Mouse (Mus musculus): ENCODE measurements at regions not wholly inside any gene's neighbourhood (a gene's known extent, or its start where the extent isn't known, plus 50 kb on each side); places are given as distances from the start of the nearest gene placed in this dataset.

GRCm38 (mm10) chr12:107720941-107721340 lies 232.5 kb downstream of the 3110018I06Rik start:
- in situ Hi-C loops (cut with MboI, MseI): no loop called here

DNA sequence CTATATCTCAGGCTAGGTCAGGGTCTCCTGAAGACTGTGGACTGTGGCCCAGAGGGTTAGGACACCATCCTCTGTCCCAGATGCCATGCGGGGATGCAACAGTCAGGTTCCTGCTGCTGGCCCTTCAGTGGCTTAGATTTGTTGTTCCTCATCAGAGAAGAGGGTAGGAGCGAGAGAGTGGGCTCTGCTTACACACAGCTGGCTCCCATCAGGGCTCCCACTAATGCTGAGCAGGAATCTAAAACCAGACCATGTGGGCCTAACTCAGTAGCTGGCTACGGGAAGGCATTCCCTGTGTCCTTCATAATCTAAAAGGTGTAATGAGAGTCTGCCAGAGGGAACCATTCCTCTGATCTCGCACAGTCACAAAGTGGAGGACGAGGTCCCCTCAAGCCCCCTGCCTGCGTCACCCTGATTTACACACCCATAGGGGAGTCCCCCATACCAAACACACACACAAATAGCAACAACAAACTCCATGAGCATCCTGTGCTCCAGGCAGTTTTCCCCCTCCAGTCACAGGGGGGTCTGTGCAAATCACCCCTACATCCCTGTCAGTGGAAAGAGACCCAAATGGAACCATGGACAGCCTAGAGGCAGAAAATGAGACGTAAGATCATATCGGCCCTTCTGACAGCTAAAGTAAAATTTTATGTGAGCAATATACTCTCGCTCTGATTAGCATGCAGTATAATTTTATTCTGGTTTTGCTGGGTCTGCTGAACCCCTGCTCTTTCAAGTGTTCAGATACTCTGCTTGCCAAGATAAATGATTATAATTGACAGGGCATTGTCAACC lies 234.8 kb downstream of the 3110018I06Rik start:
- in situ Hi-C loops (cut with MboI, MseI): no loop called here

DNA sequence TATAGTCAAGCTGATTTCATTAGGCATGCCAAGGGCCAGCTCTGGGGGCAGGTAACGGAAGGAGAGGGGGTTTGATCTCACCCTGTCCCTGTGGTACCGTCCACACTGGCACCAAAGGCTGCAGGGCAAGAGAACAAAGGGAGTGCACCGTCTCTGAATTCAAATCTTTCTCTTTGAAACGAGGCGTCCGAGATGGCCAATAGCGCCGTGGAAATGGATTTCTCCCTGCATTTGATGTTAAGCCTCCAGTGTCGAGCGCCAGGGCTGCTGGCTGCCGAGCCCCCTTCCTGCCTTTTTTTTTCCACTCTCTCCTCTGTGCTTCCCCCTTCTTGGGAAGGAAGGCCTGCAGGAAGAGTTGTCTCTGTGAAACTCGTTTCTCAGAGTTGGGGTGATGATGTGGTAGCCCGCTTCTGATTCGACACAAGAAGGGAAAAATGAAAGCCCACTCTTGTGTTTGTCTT lies 235.5 kb downstream of the 3110018I06Rik start:
- in situ Hi-C loops (cut with MboI, MseI): no loop called here

DNA sequence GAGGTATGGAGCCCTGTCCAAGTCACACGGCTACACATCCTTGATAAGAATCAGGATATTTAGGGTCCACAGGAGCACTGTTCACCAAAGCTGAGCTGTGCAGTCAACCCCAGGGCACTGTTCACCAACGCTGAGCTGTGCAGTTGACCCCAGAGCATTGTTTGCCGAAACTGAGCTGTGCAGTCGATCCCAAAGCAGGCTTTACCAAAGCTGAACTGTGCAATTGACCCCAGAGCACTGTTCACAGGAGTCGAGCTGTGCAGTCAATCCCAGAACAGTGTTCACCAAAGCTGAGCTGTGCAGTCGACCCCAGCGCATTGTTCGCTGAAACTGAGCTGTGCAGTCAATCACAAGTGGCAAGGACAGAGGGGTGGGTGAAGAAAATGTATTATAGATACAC lies 236.0 kb downstream of the 3110018I06Rik start:
- in situ Hi-C loops (cut with MboI, MseI): no loop called here

DNA sequence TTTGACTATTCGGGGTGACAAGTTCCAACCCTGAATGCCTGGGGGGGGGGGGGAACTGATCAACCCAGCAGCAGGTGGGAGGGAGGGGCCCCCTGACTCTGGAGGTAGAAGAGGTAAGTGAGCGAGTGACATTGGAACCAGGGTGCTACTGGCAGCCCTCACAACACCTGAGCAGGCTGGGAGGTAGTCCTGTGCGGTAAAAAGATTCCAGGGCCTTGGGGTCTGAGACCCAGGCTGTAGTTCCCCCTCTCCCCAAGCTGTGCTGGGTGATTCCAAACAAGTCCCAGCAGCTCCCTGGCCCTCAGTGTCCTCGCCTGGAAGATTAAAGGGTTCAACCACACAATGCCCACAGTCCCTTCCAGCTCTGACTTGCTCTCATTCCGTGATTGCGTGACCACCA lies 240.4 kb downstream of the 3110018I06Rik start:
- in situ Hi-C loops (cut with MboI, MseI): no loop called here

GRCm38 (mm10) chr12:107729301-107729700 lies 240.9 kb downstream of the 3110018I06Rik start:
- in situ Hi-C loops (cut with MboI, MseI): no loop called here

DNA sequence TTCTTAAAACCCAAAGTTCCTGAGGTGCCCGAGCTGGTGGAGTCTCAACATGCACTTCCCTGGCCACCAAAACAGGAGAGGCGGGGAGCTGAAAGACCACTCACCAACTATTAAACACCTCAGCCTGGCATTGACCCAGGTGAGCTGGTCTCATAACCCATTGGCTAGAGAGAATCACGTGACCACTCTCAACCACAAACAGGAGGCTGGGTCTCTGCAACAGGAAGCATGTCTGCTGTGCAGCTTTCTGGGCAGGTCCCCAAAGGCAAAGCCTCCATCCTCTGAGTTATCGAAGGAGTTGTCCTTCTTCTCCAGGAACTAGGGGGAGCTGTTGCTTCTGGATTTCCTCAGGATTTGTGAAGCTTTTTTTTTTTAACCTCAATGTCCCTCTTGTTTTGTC lies 242.5 kb downstream of the 3110018I06Rik start:
- in situ Hi-C loops (cut with MboI, MseI): no loop called here

DNA sequence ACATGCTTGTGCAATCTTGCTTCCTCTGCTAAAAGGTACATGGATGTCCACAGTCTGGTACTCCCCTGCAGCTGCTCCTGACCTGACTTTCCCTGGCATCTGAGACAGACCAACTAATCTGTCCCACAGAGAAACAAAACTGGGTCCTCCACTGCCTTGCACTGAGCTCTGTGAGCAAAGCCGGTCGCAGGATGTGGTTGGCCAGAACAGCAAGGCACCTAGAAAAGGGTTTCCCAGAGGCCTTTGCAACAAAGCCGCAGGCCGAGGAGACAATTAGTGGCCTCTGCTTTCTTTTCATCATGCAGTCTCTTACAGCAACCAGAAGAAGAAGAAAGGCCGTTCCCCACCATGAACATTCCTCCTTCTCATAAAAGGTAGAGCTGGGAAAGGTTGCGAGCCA lies 246.1 kb downstream of the 3110018I06Rik start:
- in situ Hi-C loops (cut with MboI, MseI): no loop called here

DNA sequence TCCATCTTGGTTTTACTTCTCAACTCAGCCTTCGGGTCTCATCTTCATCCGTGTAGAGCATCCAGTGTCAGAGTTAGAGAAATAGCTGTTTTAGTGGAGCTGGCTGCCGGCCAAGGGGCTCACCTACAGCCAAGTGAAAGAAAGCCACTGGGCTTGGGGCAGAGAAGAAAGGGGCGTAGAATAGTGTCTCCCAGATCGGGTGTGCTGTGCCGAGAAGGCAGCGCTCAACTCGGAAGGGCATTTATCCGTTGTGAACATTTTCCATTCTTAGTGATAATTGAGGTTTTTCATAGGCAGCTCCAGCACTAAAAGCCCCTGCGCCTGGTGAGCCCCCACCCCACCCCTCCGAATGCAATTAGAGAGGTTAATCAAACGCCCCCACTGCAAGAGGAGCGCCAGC lies 254.2 kb downstream of the 3110018I06Rik start:
- in situ Hi-C loops (cut with MboI, MseI): no loop called here

DNA sequence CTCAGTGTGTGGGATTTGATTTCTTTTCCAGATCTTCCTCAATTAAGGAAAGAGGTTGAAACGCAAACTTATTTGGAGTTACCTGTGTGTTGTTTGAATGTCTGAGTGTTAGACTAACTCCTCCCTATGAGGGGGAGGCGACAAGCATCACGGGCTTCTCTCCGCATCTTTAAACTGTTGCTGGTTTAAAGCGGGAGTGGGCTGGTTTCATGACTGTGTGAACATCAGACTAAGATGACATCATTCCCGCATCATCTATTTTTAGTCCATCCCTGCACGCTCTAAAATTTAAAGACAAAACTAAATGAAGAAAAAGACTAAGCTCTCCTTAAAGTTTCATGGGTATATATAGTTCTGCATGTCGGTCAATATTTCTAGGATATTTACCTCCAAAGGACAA lies 256.4 kb downstream of the 3110018I06Rik start:
- in situ Hi-C loops (cut with MboI, MseI): no loop called here

- in situ Hi-C loops (cut with MboI, MseI): no loop called here
These were observed 254.7 kb downstream of the Bcl11b start for GRCm38 (mm10) chr12:107748481-107749380.

DNA sequence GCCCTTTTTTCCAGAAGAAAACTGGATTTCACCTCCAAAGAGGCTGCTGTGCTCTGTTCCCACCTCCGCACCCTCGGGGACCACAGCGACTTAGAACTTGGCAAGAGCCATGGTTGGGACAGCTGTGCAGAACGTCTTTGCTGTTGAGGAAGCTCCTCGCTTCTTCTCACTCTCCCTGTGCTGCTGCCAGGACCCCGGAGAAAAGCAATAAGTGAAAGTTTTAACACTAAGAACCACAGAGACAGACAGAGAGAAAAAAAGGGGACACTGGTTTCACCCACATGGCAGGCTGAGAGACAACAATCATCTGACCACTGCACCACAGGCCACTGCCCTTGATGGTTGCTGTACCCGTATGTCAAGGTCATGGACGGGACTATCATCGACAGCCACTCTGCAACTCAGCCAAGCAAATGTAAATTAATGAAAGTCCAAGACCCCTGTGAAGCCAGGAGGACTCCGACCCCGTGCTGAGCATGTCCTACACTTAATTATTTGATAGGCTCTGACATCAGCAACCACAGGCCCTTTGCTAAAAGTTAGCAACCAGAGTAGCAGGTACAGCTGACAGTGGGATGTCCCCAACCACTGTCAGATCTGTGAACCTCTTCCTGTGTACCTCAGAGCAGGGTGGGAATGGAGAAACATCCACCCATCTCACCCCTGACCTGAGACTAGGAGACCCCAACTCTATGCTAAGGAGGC lies 253.9 kb downstream of the Bcl11b start:
- in situ Hi-C loops (cut with MboI, MseI): loop anchor here (5.0 kb wide), 1 partner anchor 243 kb away; no protein-coding TSS in a partner anchor

- in situ Hi-C loops (cut with MboI, MseI): loop anchor here (5.0 kb wide), 1 partner anchor 242 kb away; no protein-coding TSS in a partner anchor
These were observed 253.0 kb downstream of the Bcl11b start for GRCm38 (mm10) chr12:107750285-107750927.

- in situ Hi-C loops (cut with MboI, MseI): loop anchor here (5.0 kb wide), 1 partner anchor 240 kb away; no protein-coding TSS in a partner anchor
These were observed 251.3 kb downstream of the Bcl11b start for GRCm38 (mm10) chr12:107752126-107752525.

- in situ Hi-C loops (cut with MboI, MseI): loop anchor here (5.0 kb wide), 1 partner anchor 240 kb away; no protein-coding TSS in a partner anchor
These were observed 250.8 kb downstream of the Bcl11b start for GRCm38 (mm10) chr12:107752587-107752986.

- in situ Hi-C loops (cut with MboI, MseI): loop anchor here (5.0 kb wide), 1 partner anchor 239 kb away; no protein-coding TSS in a partner anchor
These were observed 250.4 kb downstream of the Bcl11b start for GRCm38 (mm10) chr12:107753022-107753421.

DNA sequence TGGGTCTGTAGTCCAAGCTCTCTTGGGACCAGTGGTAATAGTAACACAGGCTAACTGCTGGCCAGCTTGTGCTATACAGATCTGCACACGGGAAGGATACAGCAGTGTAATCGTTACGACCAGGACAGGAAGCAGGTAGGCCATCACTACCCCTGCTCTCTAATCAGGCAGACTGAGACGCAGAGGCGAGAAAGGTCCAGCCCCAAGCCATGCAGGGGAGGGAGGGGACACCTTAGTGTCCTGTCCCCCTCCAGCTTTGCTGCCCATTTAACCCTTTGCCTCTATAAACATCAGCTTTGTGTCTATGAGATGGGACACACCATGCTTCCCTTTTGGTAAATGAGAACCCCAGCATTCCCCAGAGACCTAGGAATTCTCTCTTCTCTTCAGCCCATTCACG lies 249.9 kb downstream of the Bcl11b start:
- in situ Hi-C loops (cut with MboI, MseI): loop anchor here (5.0 kb wide), 1 partner anchor 239 kb away; no protein-coding TSS in a partner anchor

DNA sequence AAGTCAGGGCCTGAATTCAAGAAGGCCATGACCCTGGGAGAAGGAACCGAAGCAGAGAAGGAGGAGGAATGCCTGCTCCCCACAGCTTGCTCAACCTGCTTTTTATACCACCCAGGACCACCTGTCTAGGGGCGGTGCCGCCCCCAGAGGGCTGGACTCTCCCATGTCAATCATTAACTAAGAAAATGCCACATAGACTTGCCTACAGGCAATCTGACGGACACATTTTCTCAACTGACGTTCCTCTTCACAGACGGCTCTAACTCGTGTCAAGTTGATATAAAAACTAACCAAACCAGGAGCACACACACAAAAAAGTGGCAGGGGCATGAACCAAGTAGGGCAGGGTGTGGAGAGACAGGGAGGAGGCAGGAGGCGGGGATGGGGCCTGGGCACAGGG lies 248.5 kb downstream of the Bcl11b start:
- in situ Hi-C loops (cut with MboI, MseI): loop anchor here (5.0 kb wide), 1 partner anchor 237 kb away; no protein-coding TSS in a partner anchor

DNA sequence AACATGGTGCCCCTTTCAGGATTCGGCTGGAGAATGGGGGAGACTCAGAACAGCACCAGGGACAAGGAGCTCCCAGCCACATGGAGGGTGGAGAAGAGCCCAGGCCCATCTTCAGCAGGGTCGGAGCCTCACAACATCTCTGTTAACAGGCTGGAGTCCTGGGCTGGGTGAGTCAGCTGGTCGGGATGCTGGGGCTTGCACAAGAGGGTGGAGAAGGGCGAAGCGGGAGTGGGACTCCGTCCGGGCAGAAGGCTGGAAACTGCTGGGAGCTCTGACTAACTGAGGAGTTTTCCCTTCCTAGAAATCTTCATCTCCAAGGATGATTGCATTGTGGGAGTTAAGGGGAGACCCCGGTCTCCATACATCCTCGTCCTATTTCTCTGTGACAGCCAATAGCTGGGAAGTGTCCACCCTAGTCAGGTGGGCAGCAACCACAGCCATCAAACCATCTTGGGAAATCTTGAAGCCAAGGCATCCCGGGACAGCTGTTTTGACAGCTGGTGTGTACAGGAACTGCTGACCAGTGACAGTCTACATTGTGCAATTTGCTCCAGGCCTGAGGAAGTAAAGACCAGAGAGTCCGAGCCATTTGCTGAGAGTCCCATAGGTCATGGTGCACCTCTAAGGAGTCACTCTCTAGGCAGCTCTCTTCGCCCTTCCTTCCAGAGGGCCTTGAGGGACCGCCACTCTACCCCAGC lies 247.4 kb downstream of the Bcl11b start:
- in situ Hi-C loops (cut with MboI, MseI): no loop called here

DNA sequence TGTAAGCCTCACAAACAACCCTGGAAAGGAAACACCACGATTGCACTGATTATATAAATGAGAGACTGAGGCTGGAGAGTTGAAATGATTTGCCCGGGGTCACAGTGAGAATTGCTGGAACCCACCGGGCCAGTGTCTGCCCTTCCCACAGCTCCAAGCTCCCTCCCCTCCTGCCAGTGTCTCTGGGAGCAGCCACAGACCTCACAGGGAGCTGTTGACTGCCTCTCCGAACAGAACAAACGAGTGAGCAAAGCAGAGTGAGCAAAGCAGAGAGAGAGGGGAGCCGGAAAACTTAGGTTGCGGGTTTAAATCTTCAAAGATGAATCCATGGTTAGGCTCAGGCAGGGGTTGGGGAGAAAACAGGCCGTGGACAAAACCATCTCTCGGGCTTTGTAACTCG lies 246.2 kb downstream of the Bcl11b start:
- in situ Hi-C loops (cut with MboI, MseI): no loop called here
